Mouse (Mus musculus) R1 (cell line): ENCODE measurements around the gene Cdsn.

Experiments
- DNase-seq: peaks from one replicate; pipeline ENCODE4 v3.0.0-alpha.2; 2018; ENCODE audit warnings: low read depth, low spot score

Cdsn gene

GRCm38 (mm10) chr17:35534343-35534742, 17.6 kb upstream of the Cdsn start:
- DNase-seq = peak; percentile 86

- no peak for DNase-seq
These were observed 14.5 kb upstream of the Cdsn start for GRCm38 (mm10) chr17:35537421-35537820.

GRCm38 (mm10) chr17:35538476-35538875, 13.5 kb upstream of the Cdsn start:
- no peak for DNase-seq

GRCm38 (mm10) chr17:35539540-35539939, 12.4 kb upstream of the Cdsn start:
- peak; percentile 70 for DNase-seq

- DNase-seq = peak; percentile 90
These were observed 9.0 kb upstream of the Cdsn start for GRCm38 (mm10) chr17:35542761-35543411.

- DNase-seq = peak; percentile 66
These were observed 8.5 kb upstream of the Cdsn start for GRCm38 (mm10) chr17:35543412-35543861.

GRCm38 (mm10) chr17:35544001-35544400, 7.9 kb upstream of the Cdsn start:
- no peak for DNase-seq

- peak; percentile 90 for DNase-seq
These were observed 7.2 kb upstream of the Cdsn start for GRCm38 (mm10) chr17:35544680-35545079.

- DNase-seq = peak; percentile 94
These were observed 4.5 kb upstream of the Cdsn start for GRCm38 (mm10) chr17:35547465-35547864.

GRCm38 (mm10) chr17:35548636-35549035, 3.3 kb upstream of the Cdsn start:
- peak; percentile 93 for DNase-seq

- no peak for DNase-seq
These were observed 2.3 kb upstream of the Cdsn start for GRCm38 (mm10) chr17:35549437-35550142.

- DNase-seq = peak; percentile 57
These were observed 1.8 kb upstream of the Cdsn start for GRCm38 (mm10) chr17:35550143-35550494.

GRCm38 (mm10) chr17:35550871-35551270, 1.1 kb upstream of the Cdsn start:
- no peak for DNase-seq

GRCm38 (mm10) chr17:35554321-35554720, 2.4 kb downstream of the Cdsn start:
- DNase-seq = no peak

GRCm38 (mm10) chr17:35554761-35555397, 3.0 kb downstream of the Cdsn start:
- DNase-seq = peak; percentile 61

- DNase-seq = no peak
These were observed 4.3 kb downstream of the Cdsn start for GRCm38 (mm10) chr17:35556186-35556765.

- peak; percentile 85 for DNase-seq
These were observed 4.9 kb downstream of the Cdsn start for GRCm38 (mm10) chr17:35556812-35557211.

GRCm38 (mm10) chr17:35557351-35557750, 5.4 kb downstream of the Cdsn start:
- DNase-seq = peak; percentile 53

GRCm38 (mm10) chr17:35558216-35558615, 6.3 kb downstream of the Cdsn start:
- DNase-seq = peak; percentile 65

GRCm38 (mm10) chr17:35567150-35567549, 15.2 kb downstream of the Cdsn start, which contains the start of gene 2300002M23Rik:
Gene 2300002M23Rik (plus strand): TSS chr17:35567450.
- DNase-seq = no peak

- no peak for DNase-seq
These were observed 15.8 kb downstream of the Cdsn start for GRCm38 (mm10) chr17:35567767-35568166.
